In genomic region chr17:64554901-64555300, GRCm38 (mm10) we compare ENCODE assay signal across 23 mouse cellular contexts. TPM values are rescaled to one million over a fixed set of nuclear protein-coding genes. Genes with fewer than 3 reads are reported as not detected.
DNase-seq lines count a peak whose midpoint lies in the region; ATAC-seq and TF ChIP-seq lines count a peak whose summit lies in the region.
"Had no signal": no experiment of that assay in that cellular context is flagged by ENCODE, and none has a peak within 500 bp of the region (broad histone marks: within the 10 kb centered on the region; RNA-seq: fewer than 3 reads in every experiment).

No protein-coding gene starts in this region.

- H3K4me2 ChIP-seq in embryonic facial prominence, embryonic 14.5 days (ENCODE audit: low read depth, low read length): no peak overlapping the region
- H3K4me2 ChIP-seq in limb, embryonic 14.5 days (replicated peaks; ENCODE audit: low read depth, low read length, severe bottlenecking): no peak overlapping the region
- no peak overlapping the region for H3K4me2 ChIP-seq in midbrain, postnatal 0 days (ENCODE audit: low read depth, low read length, poor library complexity, severe bottlenecking)
- no peak overlapping the region for H3K4me2 ChIP-seq in midbrain, embryonic 11.5 days

- H3K36me3 ChIP-seq in embryonic facial prominence, embryonic 14.5 days (ENCODE audit: control insufficient read depth, insufficient read depth, low read length): no peaks in the 10 kb centered on the region
- H3K36me3 ChIP-seq in embryonic facial prominence, embryonic 10.5 days (replicated peaks): no peaks in the 10 kb centered on the region
- H3K36me3 ChIP-seq in limb, embryonic 14.5 days (ENCODE audit: control insufficient read depth, insufficient read depth, low read length): no peaks in the 10 kb centered on the region
- H3K36me3 ChIP-seq in limb, embryonic 10.5 days: no peaks in the 10 kb centered on the region
- H3K36me3 ChIP-seq in midbrain, postnatal 0 days (ENCODE audit: insufficient read depth, low read length): no peaks in the 10 kb centered on the region
- H3K36me3 ChIP-seq in midbrain, embryonic 11.5 days (ENCODE audit: control insufficient read depth, insufficient read depth, low read length): no peaks in the 10 kb centered on the region
- H3K36me3 ChIP-seq: G1E had no signal

- 59% methylated on average over 3 of the region's 3 CpGs for WGBS in embryonic facial prominence, embryonic 14.5 days
- 89% methylated on average over 3 of the region's 3 CpGs for WGBS in embryonic facial prominence, embryonic 10.5 days
- WGBS in limb, embryonic 14.5 days: 63% methylated on average over 3 of the region's 3 CpGs
- 88% methylated on average over 3 of the region's 3 CpGs for WGBS in limb, embryonic 10.5 days
- WGBS in midbrain, postnatal 0 days: 54% methylated on average over 3 of the region's 3 CpGs
- WGBS in midbrain, embryonic 11.5 days: 77% methylated on average over 3 of the region's 3 CpGs

- peak; percentile 73 for DNase-seq in embryonic facial prominence, embryonic 14.5 days (ENCODE audit: low spot score)
- DNase-seq in embryonic facial prominence, embryonic 10.5 days (ENCODE audit: low spot score): no peak
- peak; percentile 54 for DNase-seq in limb, embryonic 14.5 days (ENCODE audit: low spot score)
- no peak for DNase-seq in limb, embryonic 10.5 days (ENCODE audit: low spot score)
- peak; percentile 40 for DNase-seq in midbrain, postnatal 0 days (ENCODE audit: low spot score)
- no peak for DNase-seq in midbrain, embryonic 11.5 days (ENCODE audit: low spot score, missing footprints)
- peak; percentile 57 for DNase-seq in Muller cell, postnatal 12 days (ENCODE audit: inconsistent ontology term)
- no peak for DNase-seq in heart, postnatal 25 days (ENCODE audit: low spot score)
- DNase-seq: adrenal gland, adult 2 months; adrenal gland, adult 8-10 months; adrenal gland, postnatal 10 days; adrenal gland, postnatal 14 days; adrenal gland, postnatal 25 days; adrenal gland, postnatal 36 days; B cell, adult 2 months; cerebellum, adult 11 months; cerebellum, adult 11-12 months; cerebellum, adult 18-20 months had no signal

- TF ChIP-seq CTCF in midbrain, postnatal 0 days (IDR thresholded peaks at IDR 0.05): no peak

- no peak overlapping the region for H3K27ac ChIP-seq in embryonic facial prominence, embryonic 14.5 days (replicated peaks; ENCODE audit: low read depth, low read length)
- H3K27ac ChIP-seq in embryonic facial prominence, embryonic 10.5 days (replicated peaks): no peak overlapping the region
- H3K27ac ChIP-seq in limb, embryonic 14.5 days (replicated peaks; ENCODE audit: low read depth, low read length): no peak overlapping the region
- no peak overlapping the region for H3K27ac ChIP-seq in limb, embryonic 10.5 days
- no peak overlapping the region for H3K27ac ChIP-seq in midbrain, postnatal 0 days (ENCODE audit: low read depth, low read length)
- no peak overlapping the region for H3K27ac ChIP-seq in midbrain, embryonic 11.5 days (ENCODE audit: low read depth, low read length)

- H3K9ac ChIP-seq in embryonic facial prominence, embryonic 14.5 days (ENCODE audit: low read depth, low read length): no peak overlapping the region
- no peak overlapping the region for H3K9ac ChIP-seq in limb, embryonic 14.5 days (ENCODE audit: low read depth, low read length, severe bottlenecking)
- H3K9ac ChIP-seq in midbrain, postnatal 0 days (replicated peaks; ENCODE audit: low read length, poor library complexity, severe bottlenecking): no peak overlapping the region
- H3K9ac ChIP-seq in midbrain, embryonic 11.5 days (ENCODE audit: low read length): no peak overlapping the region

- intact Hi-C loops in heart, postnatal 25 days (cut with DNase I): no loop called here

- no peak overlapping the region for H3K4me3 ChIP-seq in embryonic facial prominence, embryonic 14.5 days (ENCODE audit: low read depth, low read length)
- no peak overlapping the region for H3K4me3 ChIP-seq in embryonic facial prominence, embryonic 10.5 days
- H3K4me3 ChIP-seq in limb, embryonic 14.5 days (replicated peaks; ENCODE audit: low read length): no peak overlapping the region
- no peak overlapping the region for H3K4me3 ChIP-seq in limb, embryonic 10.5 days
- H3K4me3 ChIP-seq in midbrain, postnatal 0 days (ENCODE audit: low read depth, low read length): no peak overlapping the region
- no peak overlapping the region for H3K4me3 ChIP-seq in midbrain, embryonic 11.5 days (ENCODE audit: low read depth, low read length)

- TF ChIP-seq POLR2A in limb, embryonic 14.5 days (IDR thresholded peaks at IDR 0.05; ENCODE audit: borderline replicate concordance, extremely low read depth, insufficient read depth, insufficient read length): no peak

- no peaks in the 10 kb centered on the region for H3K9me3 ChIP-seq in embryonic facial prominence, embryonic 14.5 days (ENCODE audit: control insufficient read depth, low read length)
- no peaks in the 10 kb centered on the region for H3K9me3 ChIP-seq in embryonic facial prominence, embryonic 10.5 days
- H3K9me3 ChIP-seq in limb, embryonic 14.5 days (ENCODE audit: control insufficient read depth, low read length): no peaks in the 10 kb centered on the region
- no peaks in the 10 kb centered on the region for H3K9me3 ChIP-seq in limb, embryonic 10.5 days (replicated peaks)
- H3K9me3 ChIP-seq in midbrain, postnatal 0 days (ENCODE audit: low read length): no peaks in the 10 kb centered on the region
- H3K9me3 ChIP-seq in midbrain, embryonic 11.5 days (ENCODE audit: control insufficient read depth, low read length): no peaks in the 10 kb centered on the region

- ATAC-seq in embryonic facial prominence, embryonic 14.5 days (ENCODE audit: low read depth): peak; percentile 42; the same call in 1 of the 2 replicates
- peak; percentile 48; the same call in 1 of the 2 replicates for ATAC-seq in limb, embryonic 14.5 days (ENCODE audit: low FRiP score, low read depth)
- no peak for ATAC-seq in midbrain, postnatal 0 days (ENCODE audit: low FRiP score)
- no peak for ATAC-seq in midbrain, embryonic 11.5 days (ENCODE audit: low FRiP score)
- ATAC-seq: activated CD4-positive, CD25-positive, alpha-beta regulatory T cell, adult 4 months; CD4-positive, CD25-positive, alpha-beta regulatory T cell, adult 4 months; Patski had no signal

- H3K4me1 ChIP-seq in embryonic facial prominence, embryonic 14.5 days (ENCODE audit: control insufficient read depth, insufficient read depth, low read length): no peaks in the 10 kb centered on the region
- peaks cover 12% of the 10 kb centered on the region for H3K4me1 ChIP-seq in embryonic facial prominence, embryonic 10.5 days
- no peaks in the 10 kb centered on the region for H3K4me1 ChIP-seq in limb, embryonic 14.5 days (ENCODE audit: control insufficient read depth, insufficient read depth, low read length)
- peaks cover 8% of the 10 kb centered on the region for H3K4me1 ChIP-seq in limb, embryonic 10.5 days
- H3K4me1 ChIP-seq in midbrain, postnatal 0 days (ENCODE audit: insufficient read depth, low read length): no peaks in the 10 kb centered on the region
- H3K4me1 ChIP-seq in midbrain, embryonic 11.5 days (ENCODE audit: control insufficient read depth, insufficient read depth, low read length): 0 out of 2 replicates have a peak, but pooled peaks cover 2% of the 10 kb centered on the region

- no peaks in the 10 kb centered on the region for H3K27me3 ChIP-seq in embryonic facial prominence, embryonic 14.5 days (replicated peaks; ENCODE audit: control insufficient read depth, insufficient read depth, low read length)
- H3K27me3 ChIP-seq in embryonic facial prominence, embryonic 10.5 days (replicated peaks; ENCODE audit: low read depth, poor library complexity, severe bottlenecking): no peaks in the 10 kb centered on the region
- no peaks in the 10 kb centered on the region for H3K27me3 ChIP-seq in limb, embryonic 14.5 days (ENCODE audit: control insufficient read depth, insufficient read depth, low read length)
- no peaks in the 10 kb centered on the region for H3K27me3 ChIP-seq in limb, embryonic 10.5 days (ENCODE audit: low read depth, poor library complexity, severe bottlenecking)
- H3K27me3 ChIP-seq in midbrain, postnatal 0 days (ENCODE audit: insufficient read depth, low read length): no peaks in the 10 kb centered on the region
- H3K27me3 ChIP-seq in midbrain, embryonic 11.5 days (ENCODE audit: control insufficient read depth, insufficient read depth, low read length): no peaks in the 10 kb centered on the region
- H3K27me3 ChIP-seq: CH12.LX had no signal

RNA-seq across cellular contexts. Expression of gene Man2a1, which starts 45.6 kb away (rescaled TPM):
- polyA plus RNA-seq in embryonic facial prominence, embryonic 14.5 days (2014; fragmentation: Nextera tagmentation; extraction: Ambion mirVana): 10.5 and 12.8 TPM in 2 replicates
- polyA plus RNA-seq in embryonic facial prominence, embryonic 10.5 days (2016; fragmentation: Nextera tagmentation; extraction: Ambion mirVana): 5.8 and 6.4 TPM in 2 replicates
- polyA plus RNA-seq in limb, embryonic 14.5 days (2012; rRNA removed): 27.4 and 31.9 TPM in 2 replicates
- 12.5 and 16.1 TPM in 2 replicates for polyA plus RNA-seq in limb, embryonic 14.5 days (2014; fragmentation: Nextera tagmentation; extraction: Ambion mirVana)
- polyA plus RNA-seq in limb, embryonic 10.5 days (2016; fragmentation: Nextera tagmentation; extraction: Ambion mirVana): 5.1 and 5.7 TPM in 2 replicates
- 19.0 and 28.8 TPM in 2 replicates for total RNA-seq in midbrain, postnatal 0 days (2014; rRNA removed)
- polyA plus RNA-seq in midbrain, postnatal 0 days (2015; fragmentation: Nextera tagmentation; extraction: Ambion mirVana): 2.6 and 3.2 TPM in 2 replicates
- 3.0 and 3.5 TPM in 2 replicates for polyA plus RNA-seq in midbrain, embryonic 11.5 days (2014; fragmentation: Nextera tagmentation; extraction: Ambion mirVana)
- total RNA-seq in heart, postnatal 25 days (2021): 10 to 100 TPM; 18.3 to 20.4 TPM
- total RNA-seq: G1E had no signal
- polyA plus RNA-seq: G1E had no signal

Comparison
In these comparisons a context has a peak if more than half of its experiments do, and no peak if none do; other contexts are left out.
1. DNase-seq: peak in embryonic facial prominence, embryonic 14.5 days (single experiment), limb, embryonic 14.5 days (single experiment), midbrain, postnatal 0 days (single experiment) and Muller cell, postnatal 12 days (single experiment); none in embryonic facial prominence, embryonic 10.5 days (single experiment), limb, embryonic 10.5 days (single experiment), midbrain, embryonic 11.5 days (single experiment) and heart, postnatal 25 days (single experiment).
2. ATAC-seq: peak in embryonic facial prominence, embryonic 14.5 days (single experiment) and limb, embryonic 14.5 days (single experiment); none in midbrain, postnatal 0 days (single experiment) and midbrain, embryonic 11.5 days (single experiment).